In genomic region chr15:103462539-103463261, GRCm38 (mm10) we compare ENCODE assay signal across 11 mouse cellular contexts. TPM values are rescaled to one million over a fixed set of nuclear protein-coding genes. Genes with fewer than 3 reads are reported as not detected.
DNase-seq lines count a peak whose midpoint lies in the region; ATAC-seq and TF ChIP-seq lines count a peak whose summit lies in the region.
"Had no signal": no experiment of that assay in that cellular context is flagged by ENCODE, and none has a peak within 500 bp of the region (broad histone marks: within the 10 kb centered on the region; RNA-seq: fewer than 3 reads in every experiment).

No protein-coding gene starts in this region.

- WGBS in hindbrain, postnatal 0 days = 57% methylated on average over 7 of the region's 7 CpGs
- 81% methylated on average over 7 of the region's 7 CpGs for WGBS in hindbrain, embryonic 10.5 days
- WGBS in midbrain, embryonic 14.5 days = 65% methylated on average over 7 of the region's 7 CpGs
- WGBS in midbrain, embryonic 15.5 days = 63% methylated on average over 7 of the region's 7 CpGs
- 39% methylated on average over 7 of the region's 7 CpGs for WGBS in stomach, embryonic 14.5 days

- H3K36me3 ChIP-seq in hindbrain, postnatal 0 days (ENCODE audit: insufficient read depth, low read length) = no peaks in the 10 kb centered on the region
- H3K36me3 ChIP-seq in hindbrain, embryonic 10.5 days = no peaks in the 10 kb centered on the region
- no peaks in the 10 kb centered on the region for H3K36me3 ChIP-seq in midbrain, embryonic 14.5 days (ENCODE audit: control insufficient read depth, insufficient read depth, low read length)
- H3K36me3 ChIP-seq in midbrain, embryonic 15.5 days (replicated peaks) = no peaks in the 10 kb centered on the region
- no peaks in the 10 kb centered on the region for H3K36me3 ChIP-seq in stomach, embryonic 14.5 days (ENCODE audit: control insufficient read depth, insufficient read depth, low read length)
- H3K36me3 ChIP-seq: embryonic facial prominence, embryonic 13.5 days had no signal

- no peaks in the 10 kb centered on the region for H3K9me3 ChIP-seq in hindbrain, postnatal 0 days (ENCODE audit: low read length)
- no peaks in the 10 kb centered on the region for H3K9me3 ChIP-seq in hindbrain, embryonic 10.5 days
- no peaks in the 10 kb centered on the region for H3K9me3 ChIP-seq in midbrain, embryonic 14.5 days (ENCODE audit: control insufficient read depth, low read length)
- no peaks in the 10 kb centered on the region for H3K9me3 ChIP-seq in midbrain, embryonic 15.5 days
- H3K9me3 ChIP-seq in stomach, embryonic 14.5 days (ENCODE audit: control insufficient read depth, low read depth, low read length) = no peaks in the 10 kb centered on the region
- H3K9me3 ChIP-seq: embryonic facial prominence, embryonic 13.5 days had no signal

- no peaks in the 10 kb centered on the region for H3K27me3 ChIP-seq in hindbrain, postnatal 0 days (ENCODE audit: insufficient read depth, low read length)
- no peaks in the 10 kb centered on the region for H3K27me3 ChIP-seq in hindbrain, embryonic 10.5 days (ENCODE audit: insufficient read depth, poor library complexity, severe bottlenecking)
- H3K27me3 ChIP-seq in midbrain, embryonic 14.5 days (ENCODE audit: control insufficient read depth, insufficient read depth, low read length) = no peaks in the 10 kb centered on the region
- H3K27me3 ChIP-seq in midbrain, embryonic 15.5 days (replicated peaks) = no peaks in the 10 kb centered on the region
- no peaks in the 10 kb centered on the region for H3K27me3 ChIP-seq in stomach, embryonic 14.5 days (ENCODE audit: control insufficient read depth, insufficient read depth, low read length)
- H3K27me3 ChIP-seq: embryonic facial prominence, embryonic 13.5 days had no signal

- 0 out of 2 replicates have a peak overlapping the region, but pooled peaks have one; percentile 1 for H3K4me2 ChIP-seq in hindbrain, postnatal 0 days (ENCODE audit: low read depth, low read length)
- H3K4me2 ChIP-seq in midbrain, embryonic 14.5 days (ENCODE audit: low read length) = no peak overlapping the region
- H3K4me2 ChIP-seq in midbrain, embryonic 15.5 days = no peak overlapping the region
- 0 out of 2 replicates have a peak overlapping the region, but pooled peaks have one; percentile 14 for H3K4me2 ChIP-seq in stomach, embryonic 14.5 days (replicated peaks; ENCODE audit: low read depth, low read length)
- H3K4me2 ChIP-seq: embryonic facial prominence, embryonic 13.5 days had no signal

- 0 out of 2 replicates have a peak overlapping the region, but pooled peaks have one; percentile 32 for H3K27ac ChIP-seq in hindbrain, postnatal 0 days
- no peak overlapping the region for H3K27ac ChIP-seq in hindbrain, embryonic 10.5 days
- no peak overlapping the region for H3K27ac ChIP-seq in midbrain, embryonic 14.5 days (replicated peaks; ENCODE audit: low read depth, low read length)
- no peak overlapping the region for H3K27ac ChIP-seq in midbrain, embryonic 15.5 days
- H3K27ac ChIP-seq in stomach, embryonic 14.5 days (ENCODE audit: low read length) = peak overlapping the region; percentile 69
- H3K27ac ChIP-seq: embryonic facial prominence, embryonic 13.5 days had no signal

- no peak overlapping the region for H3K4me3 ChIP-seq in hindbrain, postnatal 0 days (ENCODE audit: low read length)
- H3K4me3 ChIP-seq in hindbrain, embryonic 10.5 days = no peak overlapping the region
- H3K4me3 ChIP-seq in midbrain, embryonic 14.5 days (replicated peaks; ENCODE audit: low read depth, low read length) = no peak overlapping the region
- H3K4me3 ChIP-seq in midbrain, embryonic 15.5 days = no peak overlapping the region
- no peak overlapping the region for H3K4me3 ChIP-seq in stomach, embryonic 14.5 days (ENCODE audit: low read depth, low read length)
- H3K4me3 ChIP-seq: embryonic facial prominence, embryonic 13.5 days had no signal

- ATAC-seq in hindbrain, postnatal 0 days = peak; percentile 86
- no peak for ATAC-seq in midbrain, embryonic 14.5 days (ENCODE audit: low FRiP score, low TSS enrichment)
- ATAC-seq in midbrain, embryonic 15.5 days (replicated peaks) = no peak
- peak; percentile 100 for ATAC-seq in granulocyte monocyte progenitor cell, adult 5-6 weeks (replicated peaks; ENCODE audit: poor library complexity, severe bottlenecking)
- ATAC-seq in stomach, embryonic 14.5 days (ENCODE audit: insufficient number of reproducible peaks, insufficient read depth, low FRiP score, low read depth) = no peak

- H3K4me1 ChIP-seq in hindbrain, postnatal 0 days (ENCODE audit: insufficient read depth, low read length) = no peaks in the 10 kb centered on the region
- no peaks in the 10 kb centered on the region for H3K4me1 ChIP-seq in hindbrain, embryonic 10.5 days (replicated peaks)
- H3K4me1 ChIP-seq in midbrain, embryonic 14.5 days (ENCODE audit: control insufficient read depth, insufficient read depth, low read length) = no peaks in the 10 kb centered on the region
- H3K4me1 ChIP-seq in midbrain, embryonic 15.5 days = no peaks in the 10 kb centered on the region
- 0 out of 2 replicates have a peak, but pooled peaks cover 2% of the 10 kb centered on the region for H3K4me1 ChIP-seq in stomach, embryonic 14.5 days (ENCODE audit: control insufficient read depth, insufficient read depth, low read length)
- H3K4me1 ChIP-seq: embryonic facial prominence, embryonic 13.5 days had no signal

- H3K9ac ChIP-seq in hindbrain, postnatal 0 days (replicated peaks; ENCODE audit: low read length) = no peak overlapping the region
- no peak overlapping the region for H3K9ac ChIP-seq in midbrain, embryonic 14.5 days (replicated peaks; ENCODE audit: low read length)
- H3K9ac ChIP-seq in midbrain, embryonic 15.5 days = no peak overlapping the region
- H3K9ac ChIP-seq in stomach, embryonic 14.5 days (replicated peaks; ENCODE audit: low read depth, low read length) = no peak overlapping the region
- H3K9ac ChIP-seq: embryonic facial prominence, embryonic 13.5 days had no signal

- peak; percentile 67 for DNase-seq in hindbrain, postnatal 0 days (ENCODE audit: low spot score)
- DNase-seq in hindbrain, embryonic 10.5 days (ENCODE audit: low spot score) = no peak
- peak; percentile 23 for DNase-seq in midbrain, embryonic 14.5 days
- DNase-seq in c-Kit-positive CD71-positive TER-119-positive erythroid progenitor cells, embryonic 14.5 days (ENCODE audit: low spot score) = no peak
- DNase-seq: thymus, postnatal 4 days had no signal

- no peak for TF ChIP-seq CTCF in hindbrain, postnatal 0 days (IDR thresholded peaks at IDR 0.05; ENCODE audit: low read depth)

RNA-seq across cellular contexts. Expression of gene Nckap1l, which starts 9.1 kb away (rescaled TPM):
- 4.7 and 5.5 TPM in 2 replicates for total RNA-seq in hindbrain, postnatal 0 days (2014; rRNA removed)
- polyA plus RNA-seq in hindbrain, postnatal 0 days (2015; fragmentation: Nextera tagmentation; extraction: Ambion mirVana) = 2.5 TPM in 2 replicates
- 1.9 and 2.7 TPM in 2 replicates for polyA plus RNA-seq in hindbrain, embryonic 10.5 days (2016; fragmentation: Nextera tagmentation; extraction: Ambion mirVana)
- 1.0 and 2.4 TPM in 2 replicates for polyA plus RNA-seq in midbrain, embryonic 14.5 days (2014; fragmentation: Nextera tagmentation; extraction: Ambion mirVana)
- polyA plus RNA-seq in midbrain, embryonic 15.5 days (2015; fragmentation: Nextera tagmentation; extraction: Ambion mirVana) = 1.8 and 1.9 TPM in 2 replicates
- total RNA-seq in granulocyte monocyte progenitor cell, adult 5-6 weeks (2014; fragmentation: Nextera tagmentation) = 77.4 and 94.2 TPM in 2 replicates
- 106 and 107 TPM in 2 replicates for total RNA-seq in granulocyte monocyte progenitor cell, adult 5-6 weeks (2017)
- 3.1 and 3.2 TPM in 2 replicates for polyA plus RNA-seq in stomach, embryonic 14.5 days (2014; fragmentation: Nextera tagmentation; extraction: Ambion mirVana)

RNA-seq across cellular contexts. Expression of gene Gtsf2, which starts 14.4 kb away (rescaled TPM):
- total RNA-seq in hindbrain, postnatal 0 days (2014; rRNA removed) = not detected in 2 replicates
- 2.1 and 2.3 TPM in 2 replicates for polyA plus RNA-seq in hindbrain, postnatal 0 days (2015; fragmentation: Nextera tagmentation; extraction: Ambion mirVana)
- not detected in 2 replicates for polyA plus RNA-seq in hindbrain, embryonic 10.5 days (2016; fragmentation: Nextera tagmentation; extraction: Ambion mirVana)
- 0.43 TPM in 1 of 2 replicates, not detected in the other for polyA plus RNA-seq in midbrain, embryonic 14.5 days (2014; fragmentation: Nextera tagmentation; extraction: Ambion mirVana)
- not detected in 2 replicates for polyA plus RNA-seq in midbrain, embryonic 15.5 days (2015; fragmentation: Nextera tagmentation; extraction: Ambion mirVana)
- total RNA-seq in granulocyte monocyte progenitor cell, adult 5-6 weeks (2014; fragmentation: Nextera tagmentation) = 0.86 TPM in 1 of 2 replicates, not detected in the other
- not detected in 2 replicates for total RNA-seq in granulocyte monocyte progenitor cell, adult 5-6 weeks (2017)
- polyA plus RNA-seq in stomach, embryonic 14.5 days (2014; fragmentation: Nextera tagmentation; extraction: Ambion mirVana) = not detected in 2 replicates
- total RNA-seq: layer of hippocampus, postnatal 25 days had no signal
- polyA plus RNA-seq: embryonic facial prominence, embryonic 13.5 days; liver, embryonic 16.5 days had no signal

RNA-seq across cellular contexts. Expression of gene Gtsf1, which starts 32.4 kb away (rescaled TPM):
- total RNA-seq in hindbrain, postnatal 0 days (2014; rRNA removed) = not detected in 2 replicates
- polyA plus RNA-seq in hindbrain, postnatal 0 days (2015; fragmentation: Nextera tagmentation; extraction: Ambion mirVana) = 0.26 and 0.65 TPM in 2 replicates
- polyA plus RNA-seq in hindbrain, embryonic 10.5 days (2016; fragmentation: Nextera tagmentation; extraction: Ambion mirVana) = not detected in 2 replicates
- 0.33 TPM in 1 of 2 replicates, not detected in the other for polyA plus RNA-seq in midbrain, embryonic 14.5 days (2014; fragmentation: Nextera tagmentation; extraction: Ambion mirVana)
- not detected in 2 replicates for polyA plus RNA-seq in midbrain, embryonic 15.5 days (2015; fragmentation: Nextera tagmentation; extraction: Ambion mirVana)
- not detected in 2 replicates for total RNA-seq in granulocyte monocyte progenitor cell, adult 5-6 weeks (2014; fragmentation: Nextera tagmentation)
- not detected in 2 replicates for total RNA-seq in granulocyte monocyte progenitor cell, adult 5-6 weeks (2017)
- not detected in 2 replicates for polyA plus RNA-seq in stomach, embryonic 14.5 days (2014; fragmentation: Nextera tagmentation; extraction: Ambion mirVana)
- total RNA-seq: layer of hippocampus, postnatal 25 days had no signal
- polyA plus RNA-seq: embryonic facial prominence, embryonic 13.5 days; liver, embryonic 16.5 days had no signal

RNA-seq across cellular contexts. Expression of gene Pde1b, which starts 40.1 kb away (rescaled TPM):
- 116 and 127 TPM in 2 replicates for total RNA-seq in hindbrain, postnatal 0 days (2014; rRNA removed)
- polyA plus RNA-seq in hindbrain, postnatal 0 days (2015; fragmentation: Nextera tagmentation; extraction: Ambion mirVana) = 67.2 and 67.6 TPM in 2 replicates
- 26.8 and 44.9 TPM in 2 replicates for polyA plus RNA-seq in hindbrain, embryonic 10.5 days (2016; fragmentation: Nextera tagmentation; extraction: Ambion mirVana)
- 81.6 and 90.8 TPM in 2 replicates for polyA plus RNA-seq in midbrain, embryonic 14.5 days (2014; fragmentation: Nextera tagmentation; extraction: Ambion mirVana)
- polyA plus RNA-seq in midbrain, embryonic 15.5 days (2015; fragmentation: Nextera tagmentation; extraction: Ambion mirVana) = 87.2 and 87.4 TPM in 2 replicates
- total RNA-seq in granulocyte monocyte progenitor cell, adult 5-6 weeks (2014; fragmentation: Nextera tagmentation) = 6.6 and 7.2 TPM in 2 replicates
- total RNA-seq in granulocyte monocyte progenitor cell, adult 5-6 weeks (2017) = 2.3 and 3.3 TPM in 2 replicates
- polyA plus RNA-seq in stomach, embryonic 14.5 days (2014; fragmentation: Nextera tagmentation; extraction: Ambion mirVana) = 15.4 and 15.8 TPM in 2 replicates

Comparison
In these comparisons a context has a peak if more than half of its experiments do, and no peak if none do; other contexts are left out.
1. DNase-seq: peak in hindbrain, postnatal 0 days (single experiment) and midbrain, embryonic 14.5 days (single experiment); none in hindbrain, embryonic 10.5 days (single experiment) and c-Kit-positive CD71-positive TER-119-positive erythroid progenitor cells, embryonic 14.5 days (single experiment).
2. H3K27ac ChIP-seq: peak in hindbrain, postnatal 0 days (single experiment) and stomach, embryonic 14.5 days (single experiment); none in hindbrain, embryonic 10.5 days (single experiment), midbrain, embryonic 14.5 days (single experiment) and midbrain, embryonic 15.5 days (single experiment).
3. ATAC-seq: peak in hindbrain, postnatal 0 days (single experiment) and granulocyte monocyte progenitor cell, adult 5-6 weeks (single experiment); none in midbrain, embryonic 14.5 days (single experiment), midbrain, embryonic 15.5 days (single experiment) and stomach, embryonic 14.5 days (single experiment).
4. H3K4me2 ChIP-seq: peak in hindbrain, postnatal 0 days (single experiment) and stomach, embryonic 14.5 days (single experiment); none in midbrain, embryonic 14.5 days (single experiment) and midbrain, embryonic 15.5 days (single experiment).